Mouse (Mus musculus) cerebellum, adult 11 months (tissue): ENCODE data around the gene Ttc13.

ENCODE experiments used
- DNase-seq: peaks from one replicate; pipeline ENCODE4 v3.0.0; 2022

Ttc13 gene

GRCm38 (mm10) chr8:124653568-124654475, 68.0 kb downstream of the Ttc13 start:
- no peak for DNase-seq

DNA sequence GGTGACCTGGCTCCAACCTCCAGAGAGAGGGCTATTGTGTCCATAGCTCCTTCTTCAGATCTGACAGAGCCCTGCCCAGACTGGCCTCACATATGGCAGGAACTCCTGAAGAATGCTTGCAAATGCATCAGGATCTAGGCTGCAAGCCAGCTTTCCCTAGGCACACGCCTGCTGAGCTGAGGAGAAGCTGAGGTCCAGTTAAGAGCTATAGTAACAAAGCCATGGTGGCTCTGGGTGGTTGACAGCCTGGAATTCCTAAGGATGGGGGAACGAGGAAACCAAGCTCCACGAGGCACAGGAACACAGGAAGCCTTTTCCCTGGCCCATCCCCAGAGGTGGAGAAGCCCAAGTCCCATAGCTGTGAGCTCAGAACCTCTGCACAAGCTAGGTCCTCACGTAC, 69.2 kb downstream of the Ttc13 start:
- DNase-seq = no peak

- no peak for DNase-seq
Observed at GRCm38 (mm10) chr8:124651776-124652175, 70.0 kb downstream of the Ttc13 start.

GRCm38 (mm10) chr8:124648311-124648710, 73.5 kb downstream of the Ttc13 start:
- DNase-seq = no peak

GRCm38 (mm10) chr8:124643540-124644339, 78.0 kb downstream of the Ttc13 start:
- DNase-seq = no peak

GRCm38 (mm10) chr8:124641599-124641998, 80.2 kb downstream of the Ttc13 start:
- DNase-seq = no peak

DNA sequence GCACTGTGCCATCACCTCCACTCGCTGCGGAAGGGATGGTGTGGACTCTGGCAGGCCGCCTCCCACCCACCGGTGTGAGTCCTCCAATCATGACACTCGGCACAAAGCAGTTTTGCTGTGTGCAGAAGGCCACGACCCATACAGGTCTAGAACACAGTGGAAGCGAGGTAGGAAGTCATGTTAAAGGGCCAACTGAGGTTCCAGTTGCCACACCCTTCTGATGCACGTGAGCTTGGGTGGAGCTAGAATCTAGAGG, 86.6 kb downstream of the Ttc13 start:
- DNase-seq = no peak

DNA sequence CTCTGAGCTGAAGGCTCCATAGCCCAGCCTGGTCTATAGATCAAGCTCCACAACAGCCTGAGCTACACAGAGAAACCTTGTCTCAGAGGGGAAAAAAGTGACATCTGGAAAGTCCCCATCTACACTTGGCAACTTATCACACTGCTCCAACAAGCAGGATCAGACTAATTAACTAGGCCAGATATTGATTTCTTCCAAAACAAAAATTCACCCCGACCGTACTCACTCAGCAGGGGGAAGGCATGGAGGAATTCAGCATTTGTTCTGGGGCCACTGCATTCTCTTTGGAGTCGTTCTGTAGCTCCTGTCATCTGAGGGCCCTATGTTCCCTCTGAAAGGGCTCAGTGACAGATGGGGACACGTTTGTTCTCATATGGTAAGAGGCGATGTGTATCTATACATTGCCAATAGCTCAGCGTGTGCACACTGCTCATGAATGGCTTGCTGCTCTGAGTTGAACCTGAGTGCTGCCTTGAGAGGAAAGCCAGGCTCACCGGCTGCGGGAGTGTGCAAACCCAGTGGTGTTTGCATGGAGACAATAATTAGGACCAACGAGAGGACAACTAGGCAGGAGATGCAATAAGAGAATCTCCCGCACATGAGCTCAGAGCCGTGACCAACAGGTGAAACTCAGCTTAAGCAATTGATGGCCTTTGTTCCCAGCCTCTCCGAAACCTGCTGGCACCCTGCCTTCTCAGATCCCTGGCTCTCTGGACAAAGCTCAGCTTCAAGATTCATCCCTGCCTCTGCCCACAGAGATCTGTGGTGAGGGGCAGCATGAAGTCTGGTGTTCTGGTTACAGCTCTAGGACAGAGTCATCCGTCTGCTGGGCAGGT, 87.2 kb downstream of the Ttc13 start:
- DNase-seq = no peak

DNA sequence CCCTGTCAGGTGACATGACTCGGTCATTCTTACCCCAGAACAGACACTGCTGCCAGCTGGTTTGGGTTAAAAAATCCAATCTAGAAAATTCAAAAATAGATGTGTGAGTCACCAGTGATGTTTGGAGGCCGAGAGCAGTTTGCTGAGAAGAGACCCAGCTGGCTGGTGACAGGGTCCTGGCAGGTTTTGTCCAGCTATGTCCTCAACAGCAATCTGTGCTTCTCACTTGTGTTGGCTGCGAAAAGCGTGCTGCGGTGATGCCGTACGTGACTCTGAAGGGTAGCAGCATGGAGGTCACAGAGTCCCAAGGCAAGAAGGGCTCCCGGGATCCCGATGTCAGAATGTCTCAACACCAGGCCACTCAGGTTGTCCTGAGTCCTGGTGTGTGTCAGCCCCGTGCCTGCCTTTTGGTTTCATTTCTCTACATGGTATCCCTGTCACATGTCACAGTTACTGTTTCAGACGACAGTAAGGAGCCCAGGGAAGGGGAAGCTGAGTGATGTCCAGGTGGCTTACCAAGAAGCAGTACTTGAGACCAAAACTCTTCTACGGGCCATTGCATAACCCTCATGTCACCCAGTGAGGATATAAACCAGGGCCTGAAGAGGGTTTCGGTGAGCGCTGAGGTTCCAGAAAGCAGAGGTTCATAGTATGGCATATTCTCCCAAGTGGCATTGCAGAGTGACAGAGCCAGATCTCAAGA, 88.6 kb downstream of the Ttc13 start:
- no peak for DNase-seq

- DNase-seq = no peak
Observed at GRCm38 (mm10) chr8:124631966-124632365, 89.8 kb downstream of the Ttc13 start.

DNA sequence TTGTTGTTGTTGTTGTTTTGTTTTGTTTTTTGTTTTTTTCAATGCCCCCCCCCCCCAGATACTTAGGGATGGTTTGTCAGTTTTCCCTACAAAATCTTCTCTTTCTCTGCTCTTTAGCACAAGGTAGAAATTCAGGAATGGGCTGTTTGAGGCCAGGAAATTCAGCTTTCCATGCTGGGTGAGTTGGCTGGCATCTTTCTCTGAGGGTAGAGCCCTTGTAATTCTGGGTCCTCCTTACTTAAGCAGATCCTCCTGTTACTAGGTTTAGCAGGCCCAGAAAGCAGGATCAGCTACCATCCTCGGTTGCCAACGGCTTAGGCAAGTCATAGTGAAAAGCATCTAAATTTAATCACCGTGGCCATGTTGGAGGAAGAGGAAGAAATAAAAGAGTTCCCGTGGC, 90.9 kb downstream of the Ttc13 start:
- DNase-seq = no peak

GRCm38 (mm10) chr8:124630489-124630888, 91.3 kb downstream of the Ttc13 start:
- no peak for DNase-seq

DNA sequence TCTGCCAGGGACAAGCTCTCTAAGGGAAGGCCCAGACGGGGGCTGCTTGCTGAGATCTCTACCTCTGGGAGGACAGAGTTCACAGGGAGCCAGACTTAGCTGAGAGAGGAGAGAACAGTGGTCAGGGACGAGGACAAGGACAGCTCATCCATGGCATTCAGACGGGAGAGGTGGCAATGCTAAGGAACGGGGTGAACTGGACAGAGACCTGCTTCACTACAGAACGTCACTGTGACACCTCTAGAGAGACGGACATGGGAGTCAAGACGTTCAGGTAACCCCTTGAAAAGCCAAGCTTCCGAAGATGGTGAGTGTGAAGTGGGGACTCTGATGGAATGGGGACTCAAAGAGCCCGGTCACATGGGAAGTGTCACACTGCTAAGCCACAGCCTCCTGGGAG, 95.5 kb downstream of the Ttc13 start:
- no peak for DNase-seq
